Mouse (Mus musculus): ENCODE data around the gene Stpg2.
"Not testable (repeated sequence)": the region's sequence is repeated elsewhere in the genome, so short reads cannot be mapped to it uniquely, and the experiment has no call there.

DNA sequence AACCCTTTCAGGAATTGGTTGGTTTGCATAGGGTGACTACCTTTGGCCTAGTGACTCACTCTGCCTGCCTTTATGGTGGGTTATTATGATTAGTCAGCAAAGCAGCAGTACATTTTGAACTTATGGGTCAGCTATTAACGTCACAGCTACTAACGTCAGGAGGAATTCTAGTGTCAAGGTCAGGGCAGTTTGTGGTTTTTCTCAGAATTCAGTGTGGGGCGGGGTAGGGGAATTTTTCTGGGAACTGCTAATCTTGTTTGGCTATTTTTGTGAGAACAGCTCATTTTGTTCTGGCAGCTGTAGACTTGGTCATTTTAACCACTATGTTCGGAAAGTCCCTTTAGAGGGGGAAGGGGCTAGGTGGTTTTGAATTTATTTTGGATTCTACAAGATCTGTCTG lies 56.9 kb downstream of the Stpg2 start:
- not testable (repeated sequence) for TF ChIP-seq CTCF (IDR thresholded peaks at IDR 0.05; ENCODE audit: low read depth, low read length); POLR2A (IDR thresholded peaks at IDR 0.05; ENCODE audit: borderline replicate concordance, low read depth, low read length)
